Mouse (Mus musculus): ENCODE data around the gene Paqr4. TPM values are rescaled to one million over a fixed set of nuclear protein-coding genes. Genes with fewer than 3 reads are reported as not detected.

Gene Paqr4
- 5.1 and 6.3 TPM in 2 replicates for polyA plus RNA-seq (2011; ENCODE audit: insufficient read length, low read depth, missing spikeins)

DNA sequence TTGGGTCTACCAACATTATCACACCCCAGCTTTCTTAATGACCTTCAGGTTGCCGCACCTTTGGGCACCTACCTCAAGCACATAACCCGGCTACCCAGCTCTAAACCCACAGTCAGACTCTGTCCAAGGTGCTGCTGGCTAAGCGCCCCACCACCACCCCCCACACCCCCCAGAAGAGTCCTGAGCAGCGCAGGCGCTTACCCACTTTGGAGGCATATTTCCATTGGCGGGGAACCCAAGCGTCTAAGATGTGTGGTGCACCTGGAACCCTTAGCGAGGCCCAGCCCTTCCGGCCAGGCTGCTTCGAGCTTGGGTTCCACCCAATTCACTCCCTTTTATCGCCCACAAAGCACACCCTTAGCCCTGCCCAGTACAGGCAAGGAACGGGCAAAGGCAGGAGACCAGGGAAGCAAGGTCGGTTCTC lies at the start of gene Paqr4:
Gene Paqr4 (minus strand): TSS at position 270 of the 424 bp plus-strand sequence.
- no peak within 1 kb of the TSS for H3K27ac ChIP-seq (ENCODE audit: insufficient read depth, low read length)
- TF ChIP-seq CTCF (IDR thresholded peaks at IDR 0.05; ENCODE audit: borderline replicate concordance, insufficient read depth, low read length), result no peak
- TF ChIP-seq POLR2A (IDR thresholded peaks at IDR 0.05; ENCODE audit: low read depth, low read length), result no peak
- H3K4me3 ChIP-seq (ENCODE audit: insufficient read depth, low read length), result peak within 1 kb of the TSS; percentile 43
- no peaks in the 10 kb centered on the region for H3K4me1 ChIP-seq (ENCODE audit: control insufficient read depth, insufficient read depth, low read length)

- Histone ChIP-seq H3K27ac (ENCODE audit: insufficient read depth, low read length) (peak overlapping the region; percentile 30; the same call in 1 of the 2 replicates), H3K4me1 (ENCODE audit: control insufficient read depth, insufficient read depth, low read length) (peaks cover 4% of the 10 kb centered on the region), H3K4me3 (ENCODE audit: insufficient read depth, low read length) (peak overlapping the region; percentile 23; the same call in 1 of the 2 replicates)
- TF ChIP-seq POLR2A (IDR thresholded peaks at IDR 0.05; ENCODE audit: low read depth, low read length) (no peak), CTCF (IDR thresholded peaks at IDR 0.05; ENCODE audit: borderline replicate concordance, insufficient read depth, low read length) (no peak)
Observed at GRCm38 (mm10) chr17:23789749-23790268, 49.1 kb upstream of the Paqr4 start.

DNA sequence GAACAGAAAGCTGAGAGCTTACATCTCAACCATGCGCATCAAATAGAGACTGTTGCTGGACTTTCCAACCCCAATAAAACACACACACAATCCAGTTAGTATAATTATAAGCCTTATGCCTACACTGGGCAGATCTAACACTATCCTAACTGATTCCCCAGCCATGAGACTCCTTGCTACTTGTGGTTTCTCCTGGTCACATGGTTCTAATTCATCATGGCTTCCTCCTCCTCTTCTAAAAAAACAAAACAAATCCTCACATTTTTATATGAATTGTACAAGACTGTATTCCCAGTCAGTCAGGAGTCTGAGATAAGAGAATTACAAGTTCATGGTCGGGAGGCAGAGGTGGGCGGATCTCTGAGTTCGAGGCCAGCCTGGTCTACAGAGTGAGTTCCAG lies 48.3 kb upstream of the Paqr4 start:
- no peak overlapping the region for H3K4me3 ChIP-seq (ENCODE audit: insufficient read depth, low read length)
- peaks cover 4% of the 10 kb centered on the region for H3K4me1 ChIP-seq (ENCODE audit: control insufficient read depth, insufficient read depth, low read length)
- no peak overlapping the region for H3K27ac ChIP-seq (ENCODE audit: insufficient read depth, low read length)
- TF ChIP-seq POLR2A (IDR thresholded peaks at IDR 0.05; ENCODE audit: low read depth, low read length) (no peak), CTCF (IDR thresholded peaks at IDR 0.05; ENCODE audit: borderline replicate concordance, insufficient read depth, low read length) (no peak)

DNA sequence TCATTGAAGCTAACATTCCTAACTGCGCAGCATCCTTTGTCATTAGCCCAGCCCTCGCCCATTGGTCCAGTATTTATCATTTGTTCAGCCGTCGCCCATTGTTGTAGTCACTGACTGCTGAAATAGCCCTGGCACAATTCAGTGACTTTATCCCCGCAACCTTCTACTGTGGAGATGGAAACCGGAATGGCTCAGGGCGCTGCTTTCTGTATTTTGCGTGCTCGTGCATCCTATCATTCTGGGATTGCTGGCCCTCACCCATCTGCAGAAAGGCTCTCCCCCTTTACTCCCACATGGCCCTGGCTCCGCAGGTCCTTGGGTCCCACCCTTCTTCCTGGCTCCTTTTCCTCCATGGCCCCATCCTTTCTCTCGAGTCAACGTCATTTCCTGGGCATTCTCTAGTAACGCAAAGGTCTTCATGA lies 45.9 kb upstream of the Paqr4 start:
- no peak; the same call in 1 of the 2 replicates for TF ChIP-seq POLR2A (IDR thresholded peaks at IDR 0.05; ENCODE audit: low read depth, low read length)
- TF ChIP-seq CTCF (IDR thresholded peaks at IDR 0.05; ENCODE audit: borderline replicate concordance, insufficient read depth, low read length), result no peak
- Histone ChIP-seq H3K27ac (ENCODE audit: insufficient read depth, low read length) (no peak overlapping the region), H3K4me1 (ENCODE audit: control insufficient read depth, insufficient read depth, low read length) (peaks cover 4% of the 10 kb centered on the region), H3K4me3 (ENCODE audit: insufficient read depth, low read length) (peak overlapping the region; percentile 29)

DNA sequence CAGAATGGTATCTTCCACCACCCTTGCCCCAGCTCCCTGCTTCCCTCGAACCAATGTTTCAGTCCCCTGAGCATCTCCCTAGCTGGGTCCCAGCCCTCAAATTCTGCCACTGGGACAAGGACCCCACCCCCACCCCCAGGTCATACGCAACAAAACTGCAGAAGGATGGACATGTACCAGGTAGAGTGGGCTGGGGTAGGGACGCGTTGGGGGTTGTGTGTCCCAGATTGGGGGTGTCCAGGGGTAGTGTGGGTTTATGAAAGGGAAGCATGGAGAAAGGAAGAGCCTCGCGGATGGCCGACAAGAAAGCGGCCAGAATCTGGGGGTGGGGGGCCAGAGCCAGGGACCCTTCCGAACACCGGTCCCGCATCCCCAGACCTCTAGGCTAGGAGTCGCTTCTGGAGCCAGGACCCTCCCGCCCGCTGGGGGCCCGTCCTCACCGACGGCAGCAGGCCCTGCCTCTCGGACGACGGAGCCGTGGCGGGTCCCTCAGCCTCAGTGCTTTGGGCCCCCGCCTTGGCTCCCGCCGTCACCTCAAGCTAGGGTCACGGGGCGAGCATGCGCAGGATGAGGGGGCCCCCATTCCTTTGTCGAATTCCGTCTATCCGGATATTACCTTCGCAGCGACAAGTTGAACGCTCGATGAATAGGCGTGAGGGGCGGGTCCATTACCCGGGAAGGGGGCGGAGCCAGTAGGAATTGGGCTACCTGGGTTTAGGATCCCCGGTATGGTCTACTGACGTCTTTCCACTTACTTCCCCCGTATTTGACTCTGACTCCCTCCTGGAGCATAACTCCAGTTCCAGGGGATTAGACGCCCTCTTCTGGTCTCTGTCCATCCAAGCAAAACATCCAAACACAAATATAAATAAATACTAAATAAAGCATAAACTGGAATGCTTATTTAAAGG lies 45.1 kb upstream of the Paqr4 start, which contains the start of gene Flywch2:
Gene Flywch2 (minus strand): TSS at position 521 of the 911 bp plus-strand sequence.
- Histone ChIP-seq H3K4me3 (ENCODE audit: insufficient read depth, low read length) (peak within 1 kb of the TSS; percentile 29), H3K27ac (ENCODE audit: insufficient read depth, low read length) (no peak within 1 kb of the TSS), H3K4me1 (ENCODE audit: control insufficient read depth, insufficient read depth, low read length) (peaks cover 4% of the 10 kb centered on the region)
- no peak; the same call in 1 of the 2 replicates for TF ChIP-seq POLR2A (IDR thresholded peaks at IDR 0.05; ENCODE audit: low read depth, low read length)
- TF ChIP-seq CTCF (IDR thresholded peaks at IDR 0.05; ENCODE audit: borderline replicate concordance, insufficient read depth, low read length), result no peak

- Histone ChIP-seq H3K27ac (ENCODE audit: insufficient read depth, low read length) (no peak overlapping the region), H3K4me3 (ENCODE audit: insufficient read depth, low read length) (no peak overlapping the region), H3K4me1 (ENCODE audit: control insufficient read depth, insufficient read depth, low read length) (no peaks in the 10 kb centered on the region)
- no peak for TF ChIP-seq CTCF (IDR thresholded peaks at IDR 0.05; ENCODE audit: borderline replicate concordance, insufficient read depth, low read length)
- TF ChIP-seq POLR2A (IDR thresholded peaks at IDR 0.05; ENCODE audit: low read depth, low read length), result no peak
Observed at GRCm38 (mm10) chr17:23783352-23783751, 42.7 kb upstream of the Paqr4 start.

- no peak for TF ChIP-seq CTCF (IDR thresholded peaks at IDR 0.05; ENCODE audit: borderline replicate concordance, insufficient read depth, low read length)
- TF ChIP-seq POLR2A (IDR thresholded peaks at IDR 0.05; ENCODE audit: low read depth, low read length), result no peak
- no peak overlapping the region for H3K27ac ChIP-seq (ENCODE audit: insufficient read depth, low read length)
- no peaks in the 10 kb centered on the region for H3K4me1 ChIP-seq (ENCODE audit: control insufficient read depth, insufficient read depth, low read length)
- H3K4me3 ChIP-seq (ENCODE audit: insufficient read depth, low read length), result no peak overlapping the region
Observed at GRCm38 (mm10) chr17:23778447-23778846, 37.8 kb upstream of the Paqr4 start.

DNA sequence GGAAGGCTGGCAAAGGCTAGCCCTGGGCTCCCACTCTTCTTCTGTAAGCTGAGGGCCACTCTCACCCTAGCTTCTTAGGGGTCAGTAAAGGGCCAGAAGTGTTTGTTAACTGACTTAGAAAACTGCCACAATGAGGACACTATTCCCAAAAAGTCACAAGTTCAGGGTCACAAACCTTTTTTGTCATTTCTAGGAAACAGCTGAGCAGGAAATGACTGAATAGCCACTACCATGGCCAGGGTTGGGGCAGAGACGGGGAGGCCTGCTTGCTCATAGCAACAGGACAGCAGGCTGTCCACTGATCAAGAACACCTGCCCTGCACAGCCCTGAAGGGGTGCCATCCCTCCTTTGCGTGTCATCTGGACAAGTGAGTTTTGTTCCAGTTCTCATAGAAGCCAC lies 36.5 kb upstream of the Paqr4 start:
- H3K4me1 ChIP-seq (ENCODE audit: control insufficient read depth, insufficient read depth, low read length), result no peaks in the 10 kb centered on the region
- no peak for TF ChIP-seq CTCF (IDR thresholded peaks at IDR 0.05; ENCODE audit: borderline replicate concordance, insufficient read depth, low read length)
- no peak overlapping the region for H3K4me3 ChIP-seq (ENCODE audit: insufficient read depth, low read length)

DNA sequence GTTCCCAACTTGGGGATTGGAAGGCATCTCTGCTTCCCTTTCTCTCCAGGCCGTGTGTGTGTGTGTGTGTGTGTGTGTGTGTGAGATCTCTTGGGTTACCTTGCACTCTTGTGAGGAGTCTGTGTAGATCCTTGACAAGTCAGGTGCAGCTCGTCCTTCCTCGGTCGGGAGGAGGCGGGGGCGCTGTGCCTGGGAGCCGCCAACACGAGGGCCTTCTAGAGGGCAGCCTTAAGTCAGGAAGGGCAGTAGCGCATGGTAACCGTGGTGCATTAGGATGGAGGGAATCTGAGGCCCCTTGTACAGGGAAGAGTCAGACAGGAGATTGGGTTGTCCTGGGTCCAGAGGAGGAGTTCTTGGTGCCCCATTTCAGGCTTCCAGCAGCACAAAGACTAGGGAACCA lies 35.5 kb upstream of the Paqr4 start:
- H3K4me1 ChIP-seq (ENCODE audit: control insufficient read depth, insufficient read depth, low read length), result no peaks in the 10 kb centered on the region
- TF ChIP-seq POLR2A (IDR thresholded peaks at IDR 0.05; ENCODE audit: low read depth, low read length) (no peak), CTCF (IDR thresholded peaks at IDR 0.05; ENCODE audit: borderline replicate concordance, insufficient read depth, low read length) (no peak)
- no peak overlapping the region for H3K4me3 ChIP-seq (ENCODE audit: insufficient read depth, low read length)
- H3K27ac ChIP-seq (ENCODE audit: insufficient read depth, low read length), result no peak overlapping the region

More for the DNA sequence above, 36.5 kb upstream of the Paqr4 start:
- H3K27ac ChIP-seq (ENCODE audit: insufficient read depth, low read length), result no peak overlapping the region

DNA sequence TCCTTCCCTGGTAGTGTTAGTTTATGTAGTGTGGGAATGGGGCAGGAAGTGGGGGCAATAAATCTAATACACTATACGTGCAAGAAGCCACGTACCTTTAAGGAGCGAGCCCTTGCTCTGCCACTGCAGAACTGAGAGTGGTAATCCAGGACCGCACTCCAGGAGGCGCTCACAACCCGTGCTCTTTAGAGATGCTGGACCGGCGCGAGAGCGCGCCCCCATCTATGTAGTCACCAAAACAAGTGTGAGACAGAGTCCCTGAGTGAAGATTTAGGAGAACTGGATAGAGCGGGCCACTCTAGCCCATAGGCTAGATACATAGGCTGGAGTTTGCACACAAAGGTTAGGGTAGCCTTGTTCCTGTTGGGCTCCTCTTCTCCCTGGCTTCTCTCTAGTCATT lies 33.4 kb upstream of the Paqr4 start:
- no peak for TF ChIP-seq POLR2A (IDR thresholded peaks at IDR 0.05; ENCODE audit: low read depth, low read length)
- TF ChIP-seq CTCF (IDR thresholded peaks at IDR 0.05; ENCODE audit: borderline replicate concordance, insufficient read depth, low read length), result peak; percentile 84
- no peak overlapping the region for H3K4me3 ChIP-seq (ENCODE audit: insufficient read depth, low read length)
- H3K4me1 ChIP-seq (ENCODE audit: control insufficient read depth, insufficient read depth, low read length), result peaks cover 2% of the 10 kb centered on the region; the same call in 1 of the 2 replicates
- H3K27ac ChIP-seq (ENCODE audit: insufficient read depth, low read length), result no peak overlapping the region
